Mouse (Mus musculus) thymus, postnatal 14 days (tissue): Measurements from ENCODE around the gene Cds1.

Experiments used
- DNase-seq: peaks from one replicate; pipeline ENCODE4 v3.0.0; 2021

Gene Cds1

GRCm38 (mm10) chr5:101779376-101779863 lies 14.5 kb downstream of the Cds1 start:
- DNase-seq = no peak

GRCm38 (mm10) chr5:101780918-101781317 lies 16.0 kb downstream of the Cds1 start:
- DNase-seq = no peak

GRCm38 (mm10) chr5:101784328-101784727 lies 19.4 kb downstream of the Cds1 start:
- no peak for DNase-seq

GRCm38 (mm10) chr5:101784787-101785186 lies 19.9 kb downstream of the Cds1 start:
- DNase-seq = no peak

- no peak for DNase-seq
These were observed 21.1 kb downstream of the Cds1 start for GRCm38 (mm10) chr5:101785921-101786614.

- no peak for DNase-seq
These were observed 24.8 kb downstream of the Cds1 start for GRCm38 (mm10) chr5:101789770-101790169.

- DNase-seq = no peak
These were observed 25.6 kb downstream of the Cds1 start for GRCm38 (mm10) chr5:101790560-101790959.

GRCm38 (mm10) chr5:101792665-101793064 lies 27.7 kb downstream of the Cds1 start:
- DNase-seq = no peak

- DNase-seq = no peak
These were observed 37.0 kb downstream of the Cds1 start for GRCm38 (mm10) chr5:101801891-101802290.

GRCm38 (mm10) chr5:101802358-101803022 lies 37.6 kb downstream of the Cds1 start:
- no peak for DNase-seq

- DNase-seq = no peak
These were observed 46.6 kb downstream of the Cds1 start for GRCm38 (mm10) chr5:101811296-101812169.

GRCm38 (mm10) chr5:101816822-101817221 lies 51.9 kb downstream of the Cds1 start:
- no peak for DNase-seq

- no peak for DNase-seq
These were observed 54.3 kb downstream of the Cds1 start for GRCm38 (mm10) chr5:101819216-101819615.

GRCm38 (mm10) chr5:101819844-101820243 lies 54.9 kb downstream of the Cds1 start:
- DNase-seq = no peak

- no peak for DNase-seq
These were observed 56.1 kb downstream of the Cds1 start for GRCm38 (mm10) chr5:101821052-101821451.

GRCm38 (mm10) chr5:101821491-101822310 lies 56.8 kb downstream of the Cds1 start:
- no peak for DNase-seq

- no peak for DNase-seq
These were observed 57.4 kb downstream of the Cds1 start for GRCm38 (mm10) chr5:101822311-101822670.

GRCm38 (mm10) chr5:101825111-101825911 lies 60.4 kb downstream of the Cds1 start:
- no peak for DNase-seq

GRCm38 (mm10) chr5:101826531-101826970 lies 61.6 kb downstream of the Cds1 start:
- DNase-seq = no peak

GRCm38 (mm10) chr5:101827477-101827876 lies 62.5 kb downstream of the Cds1 start:
- DNase-seq = no peak

GRCm38 (mm10) chr5:101828932-101829331 lies 64.0 kb downstream of the Cds1 start:
- DNase-seq = no peak

GRCm38 (mm10) chr5:101830180-101830579 lies 65.2 kb downstream of the Cds1 start:
- DNase-seq = no peak
